Mouse (Mus musculus) kidney, adult 2 months (tissue): ENCODE measurements at regions not wholly inside any gene's neighbourhood (a gene's known extent, or its start where the extent isn't known, plus 50 kb on each side); places are given as distances from the start of the nearest gene placed in this dataset.

ENCODE experiments used
- CTCF ChIP-seq: fragments of 200-500 bp; conservative IDR thresholded peaks from 2 replicates; pipeline ENCODE4 v1.5.1; 2011; ENCODE audit warnings: low read depth, mild to moderate bottlenecking, control low read depth, low read length, moderate library complexity, mixed read lengths; ENCODE audit not compliant: insufficient read depth, insufficient read length
- POLR2A ChIP-seq: fragments of 200-500 bp; IDR thresholded peaks from one replicate; pipeline ENCODE4 v1.6.1; 2011; ENCODE audit warnings: low read depth, low read length, control low read depth

DNA sequence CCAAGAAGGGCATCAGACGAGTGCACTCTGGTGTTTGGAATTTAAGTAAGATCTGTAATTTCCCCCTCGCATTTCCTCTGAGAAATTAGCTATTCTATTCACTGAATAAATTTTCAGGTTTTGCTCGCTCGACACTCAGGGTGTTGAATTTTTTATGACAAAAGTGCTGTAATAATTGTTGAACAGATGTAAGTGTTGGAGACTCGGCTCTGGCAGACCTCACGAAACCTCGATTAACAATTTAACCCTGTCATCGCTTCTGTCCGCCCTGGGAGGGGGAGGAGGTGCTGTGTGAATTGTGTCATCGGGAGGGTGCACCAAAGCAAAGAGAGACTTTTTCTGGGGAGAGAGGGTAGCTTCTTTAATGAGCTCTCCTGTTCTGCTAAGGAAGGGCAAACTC, 518.5 kb downstream of the Vrk1 start:
- no peak for TF ChIP-seq POLR2A
- TF ChIP-seq CTCF: no peak
